Mouse (Mus musculus): ENCODE data around the gene Klhl5. TPM values are rescaled to one million over a fixed set of nuclear protein-coding genes. Genes with fewer than 3 reads are reported as not detected.

Gene Klhl5
- polyA plus RNA-seq, 1 experiment from 2014 or later, result 4.2 TPM

GRCm38 (mm10) chr5:65145499-65146101, 38.3 kb downstream of the Klhl5 start:
- no peak overlapping the region for H3K9ac ChIP-seq
- H3K36me3 ChIP-seq (replicated peaks), result peaks cover 13% of the 10 kb centered on the region; the same call in 1 of the 2 replicates
- ATAC-seq (ENCODE audit: insufficient read depth), result no peak
- H3K4me2 ChIP-seq, result no peak overlapping the region
- no peaks in the 10 kb centered on the region for H3K27me3 ChIP-seq
- H3K4me1 ChIP-seq (replicated peaks), result no peaks in the 10 kb centered on the region
- H3K27ac ChIP-seq (replicated peaks), result no peak overlapping the region
- no peaks in the 10 kb centered on the region for H3K9me3 ChIP-seq (replicated peaks)
- H3K4me3 ChIP-seq (replicated peaks), result no peak overlapping the region
- 71% methylated on average over 9 of the region's 9 CpGs for WGBS (ENCODE audit: insufficient replicate concordance)

- Histone ChIP-seq H3K9ac (no peak overlapping the region), H3K9me3 (replicated peaks) (no peaks in the 10 kb centered on the region), H3K4me1 (replicated peaks) (no peaks in the 10 kb centered on the region), H3K4me2 (no peak overlapping the region), H3K4me3 (replicated peaks) (no peak overlapping the region), H3K27ac (replicated peaks) (no peak overlapping the region), H3K36me3 (replicated peaks) (peaks cover 10% of the 10 kb centered on the region; the same call in 1 of the 2 replicates), H3K27me3 (no peaks in the 10 kb centered on the region)
- no peak for ATAC-seq (ENCODE audit: insufficient read depth)
- 79% methylated on average over 6 of the region's 6 CpGs for whole genome bisulfite sequencing (ENCODE audit: insufficient replicate concordance)
These were observed 39.4 kb downstream of the Klhl5 start for GRCm38 (mm10) chr5:65146749-65147148.

GRCm38 (mm10) chr5:65149706-65150105, 42.4 kb downstream of the Klhl5 start:
- H3K36me3 ChIP-seq (replicated peaks), result peaks cover 6% of the 10 kb centered on the region; the same call in 1 of the 2 replicates
- no peak overlapping the region for H3K4me3 ChIP-seq (replicated peaks)
- H3K9me3 ChIP-seq (replicated peaks), result no peaks in the 10 kb centered on the region
- H3K4me1 ChIP-seq (replicated peaks), result no peaks in the 10 kb centered on the region
- no peak for ATAC-seq (ENCODE audit: insufficient read depth)
- no peak overlapping the region for H3K4me2 ChIP-seq
- WGBS (ENCODE audit: insufficient replicate concordance), result 77% methylated on average over 6 of the region's 6 CpGs
- no peak overlapping the region for H3K27ac ChIP-seq (replicated peaks)
- no peak overlapping the region for H3K9ac ChIP-seq
- no peaks in the 10 kb centered on the region for H3K27me3 ChIP-seq

- WGBS (ENCODE audit: insufficient replicate concordance), result 66% methylated on average over 8 of the region's 8 CpGs
- Histone ChIP-seq H3K9ac (no peak overlapping the region), H3K27ac (replicated peaks) (no peak overlapping the region), H3K4me3 (replicated peaks) (no peak overlapping the region), H3K4me1 (replicated peaks) (no peaks in the 10 kb centered on the region), H3K9me3 (replicated peaks) (no peaks in the 10 kb centered on the region), H3K4me2 (no peak overlapping the region), H3K27me3 (no peaks in the 10 kb centered on the region), H3K36me3 (replicated peaks) (peaks cover 5% of the 10 kb centered on the region; the same call in 1 of the 2 replicates)
- no peak for ATAC-seq (ENCODE audit: insufficient read depth)
These were observed 43.1 kb downstream of the Klhl5 start for GRCm38 (mm10) chr5:65150376-65150955.

- WGBS (ENCODE audit: insufficient replicate concordance), result 69% methylated on average over 3 of the region's 3 CpGs
- no peaks in the 10 kb centered on the region for H3K4me1 ChIP-seq (replicated peaks)
- H3K9me3 ChIP-seq (replicated peaks), result no peaks in the 10 kb centered on the region
- H3K27me3 ChIP-seq, result no peaks in the 10 kb centered on the region
- no peak overlapping the region for H3K4me2 ChIP-seq
- no peak overlapping the region for H3K4me3 ChIP-seq (replicated peaks)
- H3K36me3 ChIP-seq (replicated peaks), result peaks cover 5% of the 10 kb centered on the region; the same call in 1 of the 2 replicates
- no peak overlapping the region for H3K27ac ChIP-seq (replicated peaks)
- ATAC-seq (ENCODE audit: insufficient read depth), result no peak
- H3K9ac ChIP-seq, result no peak overlapping the region
These were observed 43.9 kb downstream of the Klhl5 start for GRCm38 (mm10) chr5:65151276-65151675.

GRCm38 (mm10) chr5:65151767-65152166, 44.4 kb downstream of the Klhl5 start:
- no peak for ATAC-seq (ENCODE audit: insufficient read depth)
- Histone ChIP-seq H3K27ac (replicated peaks) (no peak overlapping the region), H3K4me3 (replicated peaks) (no peak overlapping the region), H3K9ac (no peak overlapping the region), H3K36me3 (replicated peaks) (peaks cover 5% of the 10 kb centered on the region; the same call in 1 of the 2 replicates), H3K4me2 (no peak overlapping the region), H3K27me3 (no peaks in the 10 kb centered on the region), H3K9me3 (replicated peaks) (no peaks in the 10 kb centered on the region), H3K4me1 (replicated peaks) (no peaks in the 10 kb centered on the region)
- 77% methylated on average over 5 of the region's 5 CpGs for WGBS (ENCODE audit: insufficient replicate concordance)

- Histone ChIP-seq H3K27me3 (no peaks in the 10 kb centered on the region), H3K9ac (no peak overlapping the region), H3K9me3 (replicated peaks) (no peaks in the 10 kb centered on the region), H3K27ac (replicated peaks) (no peak overlapping the region), H3K4me3 (replicated peaks) (no peak overlapping the region), H3K36me3 (replicated peaks) (no peaks in the 10 kb centered on the region), H3K4me1 (replicated peaks) (no peaks in the 10 kb centered on the region), H3K4me2 (no peak overlapping the region)
- no peak for ATAC-seq (ENCODE audit: insufficient read depth)
- 54% methylated on average over 6 of the region's 6 CpGs for WGBS (ENCODE audit: insufficient replicate concordance)
These were observed 46.9 kb downstream of the Klhl5 start for GRCm38 (mm10) chr5:65154287-65154686.

GRCm38 (mm10) chr5:65156853-65157252, 49.5 kb downstream of the Klhl5 start:
- no peaks in the 10 kb centered on the region for H3K9me3 ChIP-seq (replicated peaks)
- ATAC-seq (ENCODE audit: insufficient read depth), result no peak
- WGBS (ENCODE audit: insufficient replicate concordance), result 57% methylated on average over 2 of the region's 2 CpGs
- H3K9ac ChIP-seq, result no peak overlapping the region
- no peaks in the 10 kb centered on the region for H3K4me1 ChIP-seq (replicated peaks)
- no peaks in the 10 kb centered on the region; the same call in 1 of the 2 replicates for H3K36me3 ChIP-seq (replicated peaks)
- H3K27me3 ChIP-seq, result no peaks in the 10 kb centered on the region
- no peak overlapping the region for H3K4me3 ChIP-seq (replicated peaks)
- H3K4me2 ChIP-seq, result no peak overlapping the region
- H3K27ac ChIP-seq (replicated peaks), result no peak overlapping the region

GRCm38 (mm10) chr5:65157412-65158381, 50.4 kb downstream of the Klhl5 start:
- H3K9ac ChIP-seq, result no peak overlapping the region
- H3K4me1 ChIP-seq (replicated peaks), result no peaks in the 10 kb centered on the region
- no peaks in the 10 kb centered on the region for H3K9me3 ChIP-seq (replicated peaks)
- H3K4me2 ChIP-seq, result no peak overlapping the region
- H3K4me3 ChIP-seq (replicated peaks), result no peak overlapping the region
- H3K36me3 ChIP-seq (replicated peaks), result no peaks in the 10 kb centered on the region; the same call in 1 of the 2 replicates
- H3K27me3 ChIP-seq, result no peaks in the 10 kb centered on the region
- WGBS (ENCODE audit: insufficient replicate concordance), result 61% methylated on average over 22 of the region's 22 CpGs
- H3K27ac ChIP-seq (replicated peaks), result no peak overlapping the region
- ATAC-seq (ENCODE audit: insufficient read depth), result peak; percentile 54; the same call in 1 of the 2 replicates

- H3K4me2 ChIP-seq, result no peak overlapping the region
- WGBS (ENCODE audit: insufficient replicate concordance), result 79% methylated on average over 20 of the region's 20 CpGs
- H3K27me3 ChIP-seq, result no peaks in the 10 kb centered on the region
- no peaks in the 10 kb centered on the region for H3K9me3 ChIP-seq (replicated peaks)
- H3K9ac ChIP-seq, result no peak overlapping the region
- ATAC-seq (ENCODE audit: insufficient read depth), result no peak
- H3K4me1 ChIP-seq (replicated peaks), result no peaks in the 10 kb centered on the region
- H3K4me3 ChIP-seq (replicated peaks), result no peak overlapping the region
- H3K27ac ChIP-seq (replicated peaks), result no peak overlapping the region
- no peaks in the 10 kb centered on the region; the same call in 1 of the 2 replicates for H3K36me3 ChIP-seq (replicated peaks)
These were observed 51.5 kb downstream of the Klhl5 start for GRCm38 (mm10) chr5:65158696-65159305.
